Mouse (Mus musculus): ENCODE data around the gene Trabd. TPM values are rescaled to one million over a fixed set of nuclear protein-coding genes. Genes with fewer than 3 reads are reported as not detected.

Gene Trabd
- polyA plus RNA-seq, 1 experiment: 68.2 TPM

- no peak overlapping the region for H3K4me3 ChIP-seq
These were observed 25.9 kb downstream of the Trabd start for GRCm38 (mm10) chr15:89100823-89101222.

GRCm38 (mm10) chr15:89102646-89103045, 27.7 kb downstream of the Trabd start:
- no peak for TF ChIP-seq SRF (IDR thresholded peaks at IDR 0.05; ENCODE audit: control insufficient read depth, insufficient read length, low read depth)
- peak; percentile 72 for TF ChIP-seq POLR2AphosphoS2 (IDR thresholded peaks at IDR 0.05; ENCODE audit: insufficient read length, low read depth)
- no peak overlapping the region for H3K4me2 ChIP-seq (ENCODE audit: low read depth)
- no peak overlapping the region for H3ac ChIP-seq (ENCODE audit: control insufficient read depth, insufficient read length)
- no peaks in the 10 kb centered on the region for H3K27me3 ChIP-seq (ENCODE audit: control insufficient read depth, insufficient read depth, insufficient read length)
- no peaks in the 10 kb centered on the region for H3K79me2 ChIP-seq (ENCODE audit: control insufficient read depth, insufficient read depth)
- no peak overlapping the region for H3K4me3 ChIP-seq
- H3K36me3 ChIP-seq (ENCODE audit: control insufficient read depth, insufficient read depth): peaks cover 58% of the 10 kb centered on the region

More at GRCm38 (mm10) chr15:89100823-89101222, 25.9 kb downstream of the Trabd start:
- no peak overlapping the region for H3K4me2 ChIP-seq (ENCODE audit: low read depth)
- H3K79me2 ChIP-seq (ENCODE audit: control insufficient read depth, insufficient read depth): no peaks in the 10 kb centered on the region
- peaks cover 74% of the 10 kb centered on the region for H3K36me3 ChIP-seq (ENCODE audit: control insufficient read depth, insufficient read depth)
- H3ac ChIP-seq (ENCODE audit: control insufficient read depth, insufficient read length): no peak overlapping the region
- no peaks in the 10 kb centered on the region for H3K27me3 ChIP-seq (ENCODE audit: control insufficient read depth, insufficient read depth, insufficient read length)
- TF ChIP-seq SRF (IDR thresholded peaks at IDR 0.05; ENCODE audit: control insufficient read depth, insufficient read length, low read depth) (peak; percentile 7), TCF12 (IDR thresholded peaks at IDR 0.05; ENCODE audit: insufficient read depth, poor library complexity, severe bottlenecking) (no peak), MYOG (IDR thresholded peaks at IDR 0.05; ENCODE audit: control insufficient read depth in 1 of 3, insufficient read depth in 1 of 3, insufficient read length in 2 of 3, low read depth in 2 of 3) (peak in 2 of 3 experiments; percentile 14 to 52), TCF3 (IDR thresholded peaks at IDR 0.05; ENCODE audit: insufficient read length, low read depth) (no peak), USF1 (IDR thresholded peaks at IDR 0.05; ENCODE audit: low read depth) (no peak), MYOD1 (IDR thresholded peaks at IDR 0.05; ENCODE audit: control insufficient read depth in 1 of 3, insufficient read length in 2 of 3, low read depth in 2 of 3) (peak in 2 of 3 experiments; percentile 34 to 52), E2F4 (IDR thresholded peaks at IDR 0.05; ENCODE audit: insufficient read depth) (no peak), POLR2A (IDR thresholded peaks at IDR 0.05; ENCODE audit: insufficient read length, low read depth) (peak; percentile 28)

- no peak overlapping the region for H3K4me2 ChIP-seq (ENCODE audit: low read depth)
- H3K4me3 ChIP-seq: no peak overlapping the region
- peaks cover 46% of the 10 kb centered on the region for H3K36me3 ChIP-seq (ENCODE audit: control insufficient read depth, insufficient read depth)
- no peaks in the 10 kb centered on the region for H3K27me3 ChIP-seq (ENCODE audit: control insufficient read depth, insufficient read depth, insufficient read length)
- H3K79me2 ChIP-seq (ENCODE audit: control insufficient read depth, insufficient read depth): no peaks in the 10 kb centered on the region
- H3ac ChIP-seq (ENCODE audit: control insufficient read depth, insufficient read length): no peak overlapping the region
- no peak for TF ChIP-seq POLR2A (IDR thresholded peaks at IDR 0.05; ENCODE audit: insufficient read length, low read depth)
- TF ChIP-seq E2F4 (IDR thresholded peaks at IDR 0.05; ENCODE audit: insufficient read depth): no peak
- TF ChIP-seq TCF3 (IDR thresholded peaks at IDR 0.05; ENCODE audit: insufficient read length, low read depth): no peak
- no peak for TF ChIP-seq MAX (IDR thresholded peaks at IDR 0.05; ENCODE audit: low read depth)
- TF ChIP-seq REST (IDR thresholded peaks at IDR 0.05; ENCODE audit: insufficient read depth, insufficient read length): no peak
These were observed 29.0 kb downstream of the Trabd start for GRCm38 (mm10) chr15:89103921-89104320.

DNA sequence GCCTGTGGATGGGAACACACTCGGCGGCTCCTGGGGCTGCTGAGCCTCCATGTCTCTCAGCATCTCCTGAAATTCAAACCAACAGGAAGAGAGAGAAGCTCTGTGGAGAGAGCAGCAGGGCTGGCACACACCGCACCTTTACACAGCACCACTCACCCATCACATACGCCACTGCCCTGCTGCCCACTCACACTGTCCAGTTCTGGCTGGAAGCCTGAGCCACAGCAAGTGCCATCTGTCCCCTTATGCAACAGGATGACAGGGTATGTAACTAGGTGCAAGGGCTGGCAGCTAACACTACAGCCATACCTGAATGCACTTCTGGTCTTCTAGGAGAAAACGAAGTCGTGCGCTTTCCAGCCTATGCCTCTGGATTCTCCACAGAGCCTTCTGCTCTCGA, 29.5 kb downstream of the Trabd start:
- TF ChIP-seq REST (IDR thresholded peaks at IDR 0.05; ENCODE audit: insufficient read depth, insufficient read length) (no peak), MAX (IDR thresholded peaks at IDR 0.05; ENCODE audit: low read depth) (no peak), MYOG (IDR thresholded peaks at IDR 0.05; ENCODE audit: control insufficient read depth in 1 of 3, insufficient read depth in 1 of 3, insufficient read length in 2 of 3, low read depth in 2 of 3) (no peak), SRF (IDR thresholded peaks at IDR 0.05; ENCODE audit: control insufficient read depth, insufficient read length, low read depth) (no peak), USF1 (IDR thresholded peaks at IDR 0.05; ENCODE audit: low read depth) (no peak)
- no peak overlapping the region for H3K4me2 ChIP-seq (ENCODE audit: low read depth)
- peaks cover 45% of the 10 kb centered on the region for H3K36me3 ChIP-seq (ENCODE audit: control insufficient read depth, insufficient read depth)
- no peak overlapping the region for H3K4me3 ChIP-seq
- no peaks in the 10 kb centered on the region for H3K79me2 ChIP-seq (ENCODE audit: control insufficient read depth, insufficient read depth)
- no peak overlapping the region for H3ac ChIP-seq (ENCODE audit: control insufficient read depth, insufficient read length)
- no peaks in the 10 kb centered on the region for H3K27me3 ChIP-seq (ENCODE audit: control insufficient read depth, insufficient read depth, insufficient read length)

GRCm38 (mm10) chr15:89106073-89106472, 31.1 kb downstream of the Trabd start:
- no peaks in the 10 kb centered on the region for H3K27me3 ChIP-seq (ENCODE audit: control insufficient read depth, insufficient read depth, insufficient read length)
- H3ac ChIP-seq (ENCODE audit: control insufficient read depth, insufficient read length): no peak overlapping the region
- no peak overlapping the region for H3K4me3 ChIP-seq
- H3K36me3 ChIP-seq (ENCODE audit: control insufficient read depth, insufficient read depth): peaks cover 37% of the 10 kb centered on the region
- no peaks in the 10 kb centered on the region for H3K79me2 ChIP-seq (ENCODE audit: control insufficient read depth, insufficient read depth)
- H3K4me2 ChIP-seq (ENCODE audit: low read depth): no peak overlapping the region
- TF ChIP-seq E2F4 (IDR thresholded peaks at IDR 0.05; ENCODE audit: insufficient read depth) (no peak), POLR2AphosphoS2 (IDR thresholded peaks at IDR 0.05; ENCODE audit: insufficient read length, low read depth) (no peak), MAX (IDR thresholded peaks at IDR 0.05; ENCODE audit: low read depth) (no peak), TCF12 (IDR thresholded peaks at IDR 0.05; ENCODE audit: insufficient read depth, poor library complexity, severe bottlenecking) (no peak), REST (IDR thresholded peaks at IDR 0.05; ENCODE audit: insufficient read depth, insufficient read length) (no peak), USF1 (IDR thresholded peaks at IDR 0.05; ENCODE audit: low read depth) (no peak), MYOD1 (IDR thresholded peaks at IDR 0.05; ENCODE audit: control insufficient read depth in 1 of 3, insufficient read length in 2 of 3, low read depth in 2 of 3) (no peak), MYOG (IDR thresholded peaks at IDR 0.05; ENCODE audit: control insufficient read depth in 1 of 3, insufficient read depth in 1 of 3, insufficient read length in 2 of 3, low read depth in 2 of 3) (no peak), SRF (IDR thresholded peaks at IDR 0.05; ENCODE audit: control insufficient read depth, insufficient read length, low read depth) (no peak), TCF3 (IDR thresholded peaks at IDR 0.05; ENCODE audit: insufficient read length, low read depth) (no peak), CEBPB (IDR thresholded peaks at IDR 0.05; ENCODE audit: insufficient read depth, poor library complexity, severe bottlenecking) (no peak), POLR2A (IDR thresholded peaks at IDR 0.05; ENCODE audit: insufficient read length, low read depth) (no peak)

Measured in myocyte (in vitro differentiated cells).